Mouse (Mus musculus) thymus, adult 2 months (tissue): ENCODE results near the gene Snrk. TPM values are rescaled to one million over a fixed set of nuclear protein-coding genes. Genes with fewer than 3 reads are reported as not detected.

Experiments
- DNase-seq: peaks from one replicate; pipeline ENCODE4 v3.0.0; 2021
- H3K27ac ChIP-seq: fragments of 200-500 bp; 2 replicates; pipeline ENCODE4 v1.5.1; 2012; ENCODE audit warnings: low read length, control low read depth; ENCODE audit not compliant: control insufficient read depth, insufficient read depth
- H3K27me3 ChIP-seq: fragments of 200-500 bp; 2 replicates; pipeline ENCODE4 v1.6.1; 2012; ENCODE audit warnings: mild to moderate bottlenecking, low read length, moderate library complexity, mixed read lengths; ENCODE audit not compliant: control insufficient read depth, insufficient read depth
- H3K36me3 ChIP-seq: fragments of 200-500 bp; 2 replicates; pipeline ENCODE4 v1.6.1; 2012; ENCODE audit warnings: mild to moderate bottlenecking, low read length, moderate library complexity; ENCODE audit not compliant: control insufficient read depth, insufficient read depth
- H3K4me1 ChIP-seq: fragments of 200-500 bp; replicated peaks from 2 replicates; pipeline ENCODE4 v1.6.1; 2012; ENCODE audit warnings: low read length; ENCODE audit not compliant: control insufficient read depth, insufficient read depth
- H3K4me3 ChIP-seq: fragments of 200-500 bp; 2 replicates; pipeline ENCODE4 v1.5.1; 2012; ENCODE audit warnings: mild to moderate bottlenecking, low read length, control low read depth, moderate library complexity; ENCODE audit not compliant: control insufficient read depth, insufficient read depth
- CTCF ChIP-seq: fragments of 200-500 bp; IDR thresholded peaks from 2 replicates; pipeline ENCODE4 v1.5.1; 2012; ENCODE audit warnings: mild to moderate bottlenecking, control low read depth, low read length, moderate library complexity, borderline replicate concordance; ENCODE audit not compliant: control insufficient read depth, poor library complexity, insufficient read depth; ENCODE audit errors: extremely low read depth
- POLR2A ChIP-seq: fragments of 200-500 bp; IDR thresholded peaks from 2 replicates; pipeline ENCODE4 v1.6.1; 2012; ENCODE audit warnings: mild to moderate bottlenecking, low read length, control low read depth, moderate library complexity; ENCODE audit not compliant: control insufficient read depth, poor library complexity, insufficient read depth; ENCODE audit errors: extremely low read depth
- WGBS: fragments of 180-500 bp; shearing (Covaris S2); methylation state at CpG from one replicate; pipeline ENCODE4 v1.1.7; 2018; 5-methylcytosine and 5-hydroxymethylcytosine counted together
- polyA plus RNA-seq: library from polyadenylated mRNA; depleted of rRNA; stranded (reverse); fragments of >200 nt; gene quantifications from 2 replicates; pipeline ENCODE4 v1.2.3, GENCODE M21; 2012

Gene Snrk
- polyA plus RNA-seq, 1 experiment = 50.0 TPM

DNA sequence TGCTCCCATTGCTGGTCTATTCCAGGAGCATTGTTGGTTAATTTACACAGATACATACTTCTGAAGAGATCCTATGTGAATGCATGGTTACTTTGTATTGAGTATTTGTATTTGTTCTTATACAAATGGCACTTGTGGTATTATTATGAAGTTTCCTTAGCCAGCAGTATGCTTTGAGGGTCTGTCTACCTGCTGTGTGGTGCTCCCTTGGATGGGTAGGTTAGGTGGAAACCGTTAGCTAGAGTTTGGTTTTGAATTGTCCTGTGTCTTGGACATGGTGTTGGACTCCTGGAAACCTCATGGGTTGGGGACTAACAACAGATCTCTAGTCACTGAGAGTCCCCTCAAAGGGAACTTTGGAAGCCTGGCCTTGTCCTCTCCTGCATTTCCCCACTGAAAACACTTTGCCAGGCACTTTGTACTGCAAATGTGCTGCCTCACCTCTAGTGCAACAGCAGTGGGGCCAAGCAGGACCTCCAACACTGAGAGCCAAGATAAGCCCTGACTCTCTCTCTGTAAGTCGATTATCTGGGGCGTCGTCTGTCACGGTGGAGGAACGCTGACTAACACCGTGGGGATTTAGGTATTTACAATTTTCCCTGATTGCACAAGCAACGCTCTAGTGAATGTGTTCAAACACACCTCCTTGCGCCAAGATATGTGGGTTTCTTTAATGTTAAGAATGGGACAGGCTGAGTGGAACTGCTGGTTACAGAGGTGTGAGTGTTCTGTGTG, 13.3 kb upstream of the Snrk start:
- Histone ChIP-seq H3K36me3 (no peaks in the 10 kb centered on the region), H3K27ac (no peak overlapping the region), H3K27me3 (no peaks in the 10 kb centered on the region), H3K4me1 (no peaks in the 10 kb centered on the region), H3K4me3 (no peak overlapping the region)
- no peak for DNase-seq
- TF ChIP-seq CTCF = no peak
- TF ChIP-seq POLR2A = no peak
- WGBS = 88% methylated on average over 9 of the region's 9 CpGs

DNA sequence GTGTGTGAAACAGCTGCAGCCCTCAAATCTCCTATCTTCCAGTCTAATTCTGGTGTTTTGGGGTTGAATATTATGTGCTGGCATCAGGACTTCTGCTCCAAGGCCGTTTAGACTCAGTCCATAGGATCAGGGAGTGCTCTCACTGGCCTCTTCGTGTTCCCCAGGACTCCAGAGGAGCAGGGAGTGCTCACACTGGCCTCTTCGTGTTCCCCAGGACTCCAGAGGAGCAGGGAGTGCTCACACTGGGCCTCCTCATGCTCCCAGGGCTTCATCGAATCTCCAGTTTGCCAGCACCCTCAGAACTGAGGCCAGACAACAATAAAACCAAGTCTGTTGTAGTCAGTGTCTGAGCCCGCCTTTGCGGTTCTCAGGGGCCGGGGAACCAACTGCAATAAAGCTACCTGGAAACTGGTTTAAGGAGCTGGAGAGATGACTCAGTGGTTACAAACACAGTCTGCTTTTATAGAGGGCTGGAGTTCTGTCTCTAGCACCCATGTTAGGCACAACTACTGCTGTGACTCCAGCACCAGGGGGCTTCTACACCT, 12.7 kb upstream of the Snrk start:
- Histone ChIP-seq H3K36me3 (no peaks in the 10 kb centered on the region), H3K27ac (no peak overlapping the region), H3K27me3 (no peaks in the 10 kb centered on the region), H3K4me3 (no peak overlapping the region), H3K4me1 (no peaks in the 10 kb centered on the region)
- TF ChIP-seq POLR2A (no peak), CTCF (no peak)
- WGBS = 84% methylated on average over 7 of the region's 7 CpGs
- no peak for DNase-seq

DNA sequence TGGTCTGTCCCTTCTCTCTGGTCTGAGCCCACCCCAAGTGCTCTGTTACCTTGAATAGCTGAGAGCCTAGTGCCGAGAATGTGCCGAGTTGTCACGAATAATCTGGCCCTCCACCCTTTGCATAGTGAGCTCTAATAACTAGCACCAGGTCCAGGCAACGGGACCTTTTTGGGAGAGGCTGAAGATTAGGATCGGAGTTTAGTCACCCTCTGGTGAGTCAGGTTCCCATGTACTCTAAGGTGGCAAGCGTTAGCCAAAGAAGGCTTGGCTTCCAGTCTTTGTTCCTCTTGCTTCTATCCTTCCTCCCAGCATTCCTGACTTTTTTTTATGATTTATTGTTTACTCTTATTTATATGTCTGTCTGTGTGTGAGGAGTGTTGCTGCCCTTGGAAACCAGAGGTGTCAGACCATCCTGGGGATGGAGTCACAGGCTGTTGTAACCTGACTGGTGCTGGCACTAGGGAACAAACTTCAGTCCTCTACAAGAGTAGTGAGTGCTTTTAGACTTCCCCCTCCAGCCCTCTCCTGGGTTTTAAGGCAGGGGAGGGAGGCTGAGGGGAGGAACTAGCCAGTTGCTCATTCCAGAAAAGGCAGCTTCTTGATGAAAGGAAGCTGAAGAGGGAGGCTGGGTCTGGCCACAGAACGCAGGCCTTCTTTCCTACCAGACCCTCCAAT, 9.2 kb upstream of the Snrk start:
- Histone ChIP-seq H3K4me1 (peaks cover 3% of the 10 kb centered on the region; the same call in 1 of the 2 replicates), H3K36me3 (no peaks in the 10 kb centered on the region), H3K4me3 (no peak overlapping the region), H3K27ac (no peak overlapping the region), H3K27me3 (no peaks in the 10 kb centered on the region)
- TF ChIP-seq POLR2A = no peak
- no peak for DNase-seq
- 83% methylated on average over 7 of the region's 7 CpGs for WGBS

DNA sequence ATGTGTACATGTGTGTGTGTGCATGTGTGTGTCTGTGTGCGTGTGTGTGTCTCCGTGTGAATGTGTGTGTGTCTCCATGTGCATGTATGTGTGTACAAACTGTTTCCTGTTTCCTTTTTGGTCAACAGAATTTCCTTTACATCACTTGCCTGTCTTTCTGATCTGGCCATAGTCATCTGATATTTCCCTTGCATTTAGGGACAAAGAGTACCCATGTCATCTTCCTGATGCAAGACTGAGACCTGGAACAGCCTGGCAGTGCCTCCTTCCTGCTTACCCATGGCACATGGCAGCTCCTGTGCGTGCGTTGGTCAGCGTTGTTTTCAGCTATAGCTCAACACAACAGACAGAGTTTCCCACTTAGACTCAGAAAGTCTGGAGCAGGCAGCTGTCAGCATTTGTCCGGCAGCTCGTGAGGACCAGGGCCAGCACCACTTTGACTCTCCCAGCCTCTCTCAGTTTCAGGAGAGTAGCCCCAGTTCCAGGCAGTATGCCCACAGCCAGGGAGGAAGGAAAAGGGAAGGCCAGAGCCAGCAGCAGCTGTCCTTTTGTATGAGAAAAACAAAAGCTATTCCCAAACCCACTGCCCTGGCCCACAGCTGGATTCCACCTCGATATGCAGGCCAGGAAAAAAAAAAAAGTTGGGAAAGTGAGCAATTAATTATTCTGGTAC, 7.4 kb upstream of the Snrk start:
- H3K4me1 ChIP-seq = peaks cover 3% of the 10 kb centered on the region; the same call in 1 of the 2 replicates
- no peak for DNase-seq
- no peaks in the 10 kb centered on the region for H3K36me3 ChIP-seq
- no peak for TF ChIP-seq POLR2A
- TF ChIP-seq CTCF = no peak
- 81% methylated on average over 8 of the region's 8 CpGs for WGBS
- H3K4me3 ChIP-seq = no peak overlapping the region
- H3K27me3 ChIP-seq = no peaks in the 10 kb centered on the region
- H3K27ac ChIP-seq = no peak overlapping the region

DNA sequence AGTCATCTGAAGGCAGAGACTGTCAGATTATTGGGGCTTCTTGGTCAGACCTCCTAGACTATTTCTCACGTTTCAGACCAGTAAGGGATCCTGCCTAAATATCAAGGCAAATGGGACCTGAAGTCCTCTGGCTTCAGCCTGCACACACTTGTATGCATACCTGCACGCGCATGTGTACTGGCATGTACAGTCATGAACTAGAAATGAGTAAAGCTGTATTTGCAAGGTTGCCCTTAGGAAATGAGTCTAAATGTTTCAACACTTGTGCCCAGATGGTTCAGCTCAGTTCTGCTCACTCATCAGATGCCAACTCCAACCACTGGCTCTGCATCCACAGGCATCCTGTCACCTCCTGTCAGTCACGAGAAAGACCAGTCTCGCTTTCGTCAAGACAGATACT, 6.6 kb upstream of the Snrk start:
- Histone ChIP-seq H3K27ac (no peak overlapping the region), H3K4me3 (no peak overlapping the region), H3K4me1 (peaks cover 3% of the 10 kb centered on the region; the same call in 1 of the 2 replicates), H3K36me3 (no peaks in the 10 kb centered on the region), H3K27me3 (no peaks in the 10 kb centered on the region)
- TF ChIP-seq POLR2A (no peak), CTCF (no peak)
- WGBS = 93% methylated on average over 6 of the region's 6 CpGs
- DNase-seq = no peak

DNA sequence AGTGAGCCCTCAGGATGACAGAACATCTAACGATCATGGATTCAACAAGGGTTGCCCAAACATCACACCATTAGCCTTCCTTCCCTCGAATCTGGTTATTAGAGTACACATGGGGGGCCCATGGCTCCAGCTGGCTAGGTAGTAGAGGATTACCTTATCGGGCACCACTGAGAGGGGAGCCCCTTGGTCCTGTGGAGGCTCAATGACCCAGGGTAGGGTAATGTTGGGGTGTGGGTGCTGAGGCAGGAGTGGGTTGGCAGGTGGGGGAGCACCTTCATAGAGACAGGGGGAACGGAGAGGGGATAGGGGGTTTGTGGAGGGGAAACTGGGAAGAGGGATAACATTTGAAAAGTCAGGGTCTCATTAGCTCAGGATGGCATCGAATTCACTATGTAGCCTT, 6.1 kb upstream of the Snrk start:
- TF ChIP-seq CTCF (no peak), POLR2A (no peak)
- no peaks in the 10 kb centered on the region for H3K36me3 ChIP-seq
- no peaks in the 10 kb centered on the region for H3K27me3 ChIP-seq
- no peak overlapping the region for H3K4me3 ChIP-seq
- WGBS = 94% methylated on average over 5 of the region's 5 CpGs
- H3K4me1 ChIP-seq = peaks cover 3% of the 10 kb centered on the region; the same call in 1 of the 2 replicates
- no peak for DNase-seq
- H3K27ac ChIP-seq = no peak overlapping the region
